Mouse (Mus musculus) spleen, postnatal 4 days (tissue): ENCODE results near the gene Hoxd4.
A peak's percentile ranks its signal among the peaks of the same experiment; 100 is the strongest.

Experiments used
- DNase-seq, 2 experiments: peaks; one replicate each; pipeline ENCODE4 v3.0.0; 2022; ENCODE audit warnings: low spot score in 2 of 2

Hoxd4 gene

DNA sequence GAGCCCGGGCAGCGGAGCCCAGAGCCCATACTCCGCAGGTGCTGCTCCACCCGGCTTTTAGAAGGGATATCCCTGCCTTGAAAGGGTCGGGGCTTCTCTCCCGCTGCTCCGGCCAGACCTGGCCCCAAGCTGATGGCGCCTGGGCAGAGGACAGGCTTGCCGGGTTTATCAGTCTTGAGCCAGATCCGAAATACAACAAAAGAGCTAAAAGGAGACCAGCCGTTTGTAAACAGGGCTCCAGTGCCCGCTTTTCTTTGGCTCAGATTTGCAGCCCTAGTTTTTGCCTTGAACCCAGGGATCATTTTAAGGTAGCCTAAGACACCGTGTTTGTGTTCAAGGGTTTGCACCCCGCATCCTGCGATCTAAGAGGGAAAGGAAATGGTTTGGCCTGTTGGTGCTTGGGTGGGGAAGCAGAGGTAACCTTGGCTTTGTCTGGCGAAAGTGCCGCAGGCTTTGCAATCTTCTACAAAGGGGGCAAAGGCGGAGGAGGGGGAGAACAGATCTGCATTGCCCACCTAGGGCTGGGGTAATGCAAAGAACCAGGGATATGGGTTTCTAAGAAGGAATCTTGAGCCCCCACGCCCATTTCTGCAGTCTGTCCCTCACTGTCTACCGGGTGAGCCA is 18.8 kb upstream of the Hoxd4 start:
- no peak for DNase-seq

DNA sequence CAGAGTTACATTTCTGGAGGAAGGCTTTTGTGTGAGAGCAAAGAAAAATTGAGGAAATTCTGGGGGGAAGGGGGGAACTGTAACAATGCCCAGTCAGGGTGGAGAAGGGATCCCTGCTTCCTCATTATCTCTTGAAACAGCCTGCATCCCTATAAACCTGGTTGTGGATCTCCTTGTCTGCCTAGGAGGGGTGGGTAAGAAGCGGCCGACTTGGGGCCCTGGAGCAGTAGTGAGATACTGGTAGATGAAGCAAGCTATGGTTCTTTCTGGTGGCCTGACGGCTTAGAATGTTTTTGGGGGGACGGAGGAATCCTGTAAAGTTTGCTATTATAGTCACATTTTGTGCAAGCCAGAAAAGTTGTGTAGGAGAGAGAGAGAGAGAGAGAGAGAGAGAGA is 18.3 kb upstream of the Hoxd4 start:
- no peak for DNase-seq

DNA sequence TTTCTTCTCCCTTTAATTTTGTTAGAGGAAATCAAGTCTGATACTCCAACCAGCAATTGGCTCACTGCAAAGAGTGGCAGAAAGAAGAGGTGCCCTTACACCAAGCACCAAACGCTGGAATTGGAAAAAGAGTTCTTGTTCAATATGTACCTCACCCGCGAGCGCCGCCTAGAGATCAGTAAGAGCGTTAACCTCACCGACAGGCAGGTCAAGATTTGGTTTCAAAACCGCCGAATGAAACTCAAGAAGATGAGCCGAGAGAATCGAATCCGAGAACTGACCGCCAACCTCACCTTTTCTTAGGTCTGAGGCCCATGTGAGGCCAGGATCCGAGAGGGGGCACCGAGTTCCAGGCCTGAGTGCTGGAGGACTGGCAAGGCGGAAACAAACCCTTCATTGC is 17.7 kb upstream of the Hoxd4 start:
- DNase-seq: no peak

DNA sequence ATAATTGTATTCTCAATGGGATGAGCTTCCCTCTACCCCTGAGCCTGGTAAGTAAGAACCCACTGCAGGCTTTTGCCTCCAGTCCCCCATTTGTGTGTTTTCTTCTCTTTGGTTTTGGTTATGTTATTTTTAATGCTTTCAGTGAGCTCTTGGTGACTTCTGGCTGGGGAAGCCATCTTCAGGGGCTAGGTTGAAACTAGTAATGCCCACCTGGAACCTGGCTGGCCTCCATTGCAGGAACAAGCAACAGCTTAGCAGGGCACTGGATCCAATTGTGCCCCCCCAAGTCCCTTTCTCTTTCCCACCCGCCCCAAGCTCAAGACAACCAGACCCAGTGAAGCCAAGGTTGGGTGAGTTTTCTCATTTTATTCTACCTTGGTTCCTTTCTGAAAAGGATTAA is 16.3 kb upstream of the Hoxd4 start:
- no peak for DNase-seq

DNA sequence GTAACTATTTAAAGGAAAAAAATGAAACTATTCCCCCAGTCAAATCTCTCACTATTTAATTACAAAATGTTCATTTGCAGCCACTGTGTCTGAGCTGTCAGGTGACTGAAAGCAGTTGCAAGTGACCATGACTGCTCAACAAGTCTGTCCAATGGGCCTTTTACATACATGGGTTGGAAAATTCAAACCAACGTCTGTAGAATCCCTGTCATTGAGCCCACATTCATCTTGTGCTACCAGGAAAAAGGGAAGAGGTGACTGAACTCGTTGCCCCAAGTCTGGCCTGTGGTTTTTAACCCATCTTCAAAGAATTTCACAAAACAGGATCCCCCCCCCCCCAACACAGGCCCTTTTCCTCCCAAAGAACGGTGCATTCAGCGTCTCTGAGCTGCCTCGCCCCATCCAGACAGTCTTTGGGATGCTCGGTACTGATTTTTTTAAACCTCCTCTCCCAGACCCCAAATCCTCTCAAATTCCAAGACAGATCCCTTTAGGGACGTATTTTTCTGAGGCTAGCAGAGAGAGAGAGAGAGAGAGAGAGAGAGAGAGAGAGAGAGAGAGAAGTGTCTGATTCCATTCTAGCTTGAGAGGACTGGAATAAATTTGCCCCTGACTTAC is 15.8 kb upstream of the Hoxd4 start:
- no peak for DNase-seq

DNA sequence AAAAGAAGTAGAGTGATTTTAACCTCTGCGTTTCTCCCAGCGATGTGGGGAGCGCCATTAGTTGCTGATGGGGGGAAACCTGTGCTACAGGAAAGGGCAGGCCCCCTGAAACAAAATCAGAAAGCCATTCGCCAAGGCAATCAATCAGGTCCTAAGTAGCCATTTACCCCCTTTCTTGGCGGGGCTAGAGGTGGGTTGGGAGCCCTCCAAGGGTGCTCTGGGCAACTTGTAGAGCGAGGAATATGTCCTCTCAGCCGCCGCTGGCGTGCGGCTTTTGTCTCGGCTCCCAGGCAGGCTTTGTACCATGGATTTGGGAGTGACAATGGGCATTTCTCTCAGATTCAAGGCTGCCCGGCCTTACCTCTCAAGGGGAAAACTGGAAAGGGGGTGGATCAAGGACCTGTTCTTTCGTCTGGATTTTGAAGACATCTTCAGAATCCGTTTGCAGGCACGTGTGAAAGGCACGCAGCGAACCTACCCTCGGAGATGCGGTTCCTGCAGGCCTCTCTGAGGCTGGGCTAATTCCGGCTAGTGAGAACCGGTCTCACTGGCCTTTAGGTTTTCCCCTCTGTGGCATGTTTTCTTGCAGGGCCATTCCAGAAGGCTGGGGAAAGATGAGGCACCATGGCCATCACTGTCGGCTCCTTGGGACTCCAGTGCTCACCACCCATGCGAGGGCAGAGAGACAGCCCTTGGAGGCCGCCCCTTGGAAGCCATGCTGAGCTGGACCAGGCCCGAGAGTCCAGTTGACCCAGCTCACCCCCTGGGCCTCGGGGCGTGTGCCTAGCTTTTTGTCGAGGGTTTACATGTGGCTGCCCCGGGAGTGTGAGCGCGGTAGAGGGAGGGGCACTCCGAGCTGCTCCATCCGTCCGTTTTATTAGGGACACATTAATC is 15.0 kb upstream of the Hoxd4 start:
- DNase-seq: no peak

DNA sequence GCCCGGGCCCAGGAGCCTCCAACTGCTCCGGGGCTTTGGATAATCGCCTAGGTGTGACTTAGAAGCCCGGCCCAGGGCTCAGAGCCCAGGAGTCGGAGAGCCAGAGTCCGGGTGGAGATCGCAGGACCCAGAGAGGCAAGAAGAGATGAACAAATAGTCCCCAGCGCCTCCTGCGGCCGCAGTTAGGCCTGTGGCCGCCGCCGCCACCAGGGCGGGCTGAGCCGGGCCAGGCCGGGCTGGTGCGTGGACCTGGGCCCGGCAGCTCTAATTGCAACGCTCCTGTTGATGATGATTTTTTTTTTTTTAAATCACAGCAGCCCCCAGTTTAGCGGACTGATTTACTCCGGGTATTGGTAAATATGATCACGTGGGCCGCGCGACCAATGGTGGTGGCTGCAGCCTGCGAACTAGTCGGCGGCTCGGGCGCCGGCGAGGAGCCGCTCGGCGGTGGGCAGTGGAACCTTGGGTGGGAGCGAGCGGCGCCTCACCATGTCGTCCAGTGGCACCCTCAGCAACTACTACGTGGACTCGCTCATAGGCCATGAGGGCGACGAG is 14.1 kb upstream of the Hoxd4 start, which contains the start of gene Hoxd9:
Hoxd9 (plus strand) TSS at position 161 of the 555 bp plus-strand sequence.
- DNase-seq: no peak

DNA sequence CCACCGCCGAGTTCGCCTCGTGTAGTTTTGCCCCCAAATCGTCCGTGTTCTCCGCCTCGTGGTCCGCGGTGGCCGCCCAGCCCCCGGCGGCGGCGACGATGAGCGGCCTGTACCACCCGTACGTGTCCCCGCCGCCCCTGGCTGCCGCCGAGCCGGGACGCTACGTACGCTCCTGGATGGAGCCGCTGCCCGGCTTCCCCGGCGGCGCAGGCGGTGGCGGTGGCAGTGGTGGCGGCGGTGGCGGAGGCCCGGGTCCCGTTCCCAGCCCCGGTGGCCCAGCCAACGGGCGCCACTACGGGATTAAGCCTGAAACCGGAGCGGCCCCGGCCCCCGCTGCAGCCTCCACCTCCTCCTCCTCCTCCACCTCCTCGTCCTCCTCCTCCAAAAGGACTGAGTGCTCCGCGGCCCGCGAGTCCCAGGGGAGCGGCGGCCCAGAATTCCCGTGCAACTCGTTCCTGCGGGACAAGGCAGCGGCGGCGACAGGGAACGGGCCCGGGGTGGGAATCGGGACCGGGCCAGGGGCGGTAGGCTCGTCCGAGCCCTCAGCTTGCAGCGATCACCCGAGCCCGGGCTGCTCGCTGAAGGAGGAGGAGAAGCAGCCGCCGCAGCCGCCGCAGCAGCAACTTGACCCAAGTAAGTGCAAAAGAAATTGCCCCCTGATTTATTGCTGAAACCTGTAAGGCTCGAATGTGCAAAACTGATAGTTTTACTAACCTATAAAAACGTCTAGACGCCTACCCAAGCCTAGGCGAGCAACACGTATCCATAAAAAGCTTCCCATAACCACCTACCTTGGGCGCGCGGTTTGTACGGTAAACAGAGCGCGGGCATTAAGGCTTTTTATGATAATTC is 13.3 kb upstream of the Hoxd4 start:
- DNase-seq: no peak

DNA sequence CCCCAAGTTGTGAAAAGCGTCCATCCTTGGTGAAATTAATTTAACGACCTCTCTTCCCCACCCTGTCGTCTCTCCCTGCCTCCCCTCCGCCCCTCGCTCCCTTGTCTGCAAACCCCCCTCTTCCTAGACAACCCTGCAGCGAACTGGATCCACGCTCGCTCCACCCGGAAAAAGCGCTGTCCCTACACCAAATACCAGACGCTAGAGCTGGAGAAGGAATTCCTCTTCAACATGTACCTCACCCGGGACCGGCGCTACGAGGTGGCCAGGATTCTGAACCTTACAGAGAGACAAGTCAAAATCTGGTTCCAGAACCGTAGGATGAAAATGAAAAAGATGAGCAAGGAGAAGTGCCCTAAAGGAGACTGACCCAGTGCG is 12.7 kb upstream of the Hoxd4 start:
- no peak for DNase-seq

DNA sequence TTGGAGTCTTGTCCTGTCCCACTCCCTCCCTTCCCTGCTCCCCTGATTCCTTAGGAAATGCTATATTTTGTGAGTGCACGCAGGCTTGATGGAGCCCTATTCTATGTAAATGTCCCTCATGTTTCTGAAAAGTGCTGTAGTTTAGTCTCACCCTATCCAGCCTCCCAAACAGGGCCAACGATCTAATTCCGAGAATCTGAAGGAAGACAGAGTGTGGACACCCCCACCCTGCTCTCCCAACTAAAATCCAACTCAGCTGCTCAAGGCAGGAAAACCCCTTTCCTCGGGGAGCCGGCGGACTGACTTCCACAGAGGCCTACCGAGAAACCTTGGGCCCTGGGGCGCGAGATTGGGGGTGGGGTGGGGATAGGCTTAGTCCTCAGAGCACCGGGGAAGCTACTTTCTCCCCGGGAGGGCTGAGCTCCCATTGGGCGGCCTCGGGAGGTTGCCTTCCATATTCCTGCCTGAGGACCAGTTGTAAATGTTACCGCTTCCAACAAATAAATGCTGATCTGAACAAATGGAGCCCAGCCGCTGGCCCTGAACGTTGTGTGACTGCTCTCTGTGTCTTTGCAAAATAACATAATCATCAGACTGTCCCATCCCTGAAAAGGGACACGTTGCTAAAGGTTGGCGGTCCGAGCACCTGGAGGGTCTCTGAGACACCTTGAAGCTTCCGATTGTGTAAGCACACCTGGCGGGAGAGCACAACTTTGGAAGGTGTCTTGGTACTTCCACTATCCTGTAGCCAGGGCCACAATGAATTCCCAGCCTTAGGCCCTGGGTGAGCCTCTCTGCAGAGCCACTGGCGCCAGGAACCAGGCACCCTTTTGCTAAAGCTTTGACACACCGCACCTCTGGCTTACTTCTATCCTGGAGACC is 11.8 kb upstream of the Hoxd4 start:
- DNase-seq: no peak

DNA sequence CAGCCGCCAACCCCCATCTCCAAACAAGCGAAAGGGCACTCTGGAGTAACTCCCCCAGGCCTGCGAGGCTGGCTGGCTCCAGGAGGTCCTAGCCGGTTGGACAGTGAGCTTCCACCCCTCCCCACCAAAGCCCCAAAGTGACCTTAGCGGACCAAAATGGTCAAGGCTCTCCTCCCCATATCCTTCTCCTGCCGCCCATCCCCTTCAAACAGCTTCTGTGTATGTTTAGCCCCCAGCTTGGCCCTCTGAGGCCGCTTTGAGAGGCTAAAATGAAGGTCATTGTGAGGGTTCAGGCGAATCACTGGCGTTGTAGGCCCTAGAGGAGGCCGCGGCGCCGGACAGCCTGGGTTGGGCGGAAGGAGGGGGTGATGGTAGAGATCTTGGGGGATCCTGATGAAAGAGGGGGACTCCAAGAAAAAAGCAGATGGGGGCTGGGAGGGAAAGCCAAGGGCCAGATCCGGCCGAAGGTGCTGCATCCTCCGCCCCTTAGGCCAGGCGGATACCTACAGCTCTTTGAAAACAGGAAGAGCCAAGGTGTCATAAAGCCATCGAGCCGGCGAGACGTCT is 11.1 kb upstream of the Hoxd4 start:
- no peak for DNase-seq

DNA sequence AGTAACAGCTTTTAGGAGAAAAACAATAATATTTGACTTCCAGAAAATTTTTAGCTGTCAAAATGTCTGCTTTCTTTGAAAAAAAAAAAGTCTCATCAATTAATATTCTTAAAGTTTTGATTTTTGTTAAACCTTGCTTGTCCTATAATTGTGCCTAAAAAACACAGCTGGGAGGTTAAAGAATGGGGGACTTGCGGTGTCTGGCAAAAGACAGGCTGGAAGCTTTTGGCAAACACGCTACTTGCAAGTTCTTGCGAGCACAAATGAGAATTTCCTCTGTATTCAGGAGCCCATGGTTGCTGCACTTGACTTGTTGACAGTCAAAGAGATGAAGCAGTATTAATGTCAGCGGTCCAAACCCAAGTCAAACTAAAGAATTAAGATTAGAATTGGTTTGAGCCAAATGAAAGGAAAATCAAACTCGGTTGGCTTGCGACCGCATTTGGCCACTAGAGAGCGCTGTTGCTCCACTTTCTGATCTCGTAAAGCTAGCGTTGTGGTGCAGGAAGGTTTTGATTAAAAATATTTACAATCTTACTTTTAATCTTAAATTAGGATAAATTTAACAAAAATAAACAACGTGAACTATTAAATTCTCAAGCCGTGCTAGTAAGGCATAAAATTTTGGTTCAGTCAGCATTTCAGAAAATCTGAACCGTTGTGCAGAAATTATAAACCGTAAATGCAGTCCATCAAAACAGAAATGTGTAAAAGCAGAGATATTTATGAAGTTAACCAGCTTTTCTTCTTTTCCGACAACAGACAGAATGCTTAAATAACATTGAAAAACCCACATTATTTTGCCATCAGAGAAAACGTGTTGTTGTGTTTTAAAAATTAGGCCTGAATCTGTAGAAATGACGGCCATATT is 9.5 kb upstream of the Hoxd4 start:
- DNase-seq: peak; percentile 44 to 77

DNA sequence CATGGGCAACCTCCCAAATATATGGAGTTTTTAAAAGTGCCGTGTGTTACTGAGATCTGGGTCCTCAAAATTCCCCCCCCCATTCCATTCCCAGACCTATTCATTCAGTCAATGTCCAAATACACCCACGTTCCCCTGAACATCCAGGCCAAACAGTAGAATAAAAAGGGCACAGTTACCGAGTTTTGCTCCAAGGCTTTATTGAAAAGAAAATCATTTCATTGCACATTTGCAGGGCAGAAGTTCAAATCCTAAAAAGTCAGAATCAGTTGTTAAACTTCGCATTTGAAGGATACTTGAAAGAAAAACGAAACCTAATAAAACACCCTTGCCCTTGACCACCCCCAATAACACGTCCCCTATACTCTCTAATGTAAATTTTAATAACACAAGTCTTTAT is 8.9 kb upstream of the Hoxd4 start:
- DNase-seq: no peak

DNA sequence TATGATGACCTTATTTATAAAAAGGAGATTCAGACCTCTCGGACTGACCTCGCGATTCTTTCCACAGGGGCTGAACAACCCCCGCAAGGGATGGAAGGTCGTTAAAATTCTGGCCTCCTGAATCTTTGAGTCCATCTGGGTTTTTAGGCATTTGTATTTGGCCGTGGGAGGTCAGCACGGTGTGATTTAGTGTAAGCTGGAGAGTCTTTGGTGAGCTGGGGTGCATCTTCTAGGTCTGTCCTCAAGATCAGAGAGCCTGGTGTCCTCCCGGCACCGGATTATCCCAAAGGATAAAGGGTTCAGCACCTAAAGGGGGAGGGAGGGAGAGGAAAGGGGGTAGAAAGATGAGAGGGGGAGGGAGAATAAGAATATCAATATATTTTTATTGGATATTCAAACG is 8.4 kb upstream of the Hoxd4 start:
- DNase-seq: peak in 1 of 2 experiments; percentile 43

DNA sequence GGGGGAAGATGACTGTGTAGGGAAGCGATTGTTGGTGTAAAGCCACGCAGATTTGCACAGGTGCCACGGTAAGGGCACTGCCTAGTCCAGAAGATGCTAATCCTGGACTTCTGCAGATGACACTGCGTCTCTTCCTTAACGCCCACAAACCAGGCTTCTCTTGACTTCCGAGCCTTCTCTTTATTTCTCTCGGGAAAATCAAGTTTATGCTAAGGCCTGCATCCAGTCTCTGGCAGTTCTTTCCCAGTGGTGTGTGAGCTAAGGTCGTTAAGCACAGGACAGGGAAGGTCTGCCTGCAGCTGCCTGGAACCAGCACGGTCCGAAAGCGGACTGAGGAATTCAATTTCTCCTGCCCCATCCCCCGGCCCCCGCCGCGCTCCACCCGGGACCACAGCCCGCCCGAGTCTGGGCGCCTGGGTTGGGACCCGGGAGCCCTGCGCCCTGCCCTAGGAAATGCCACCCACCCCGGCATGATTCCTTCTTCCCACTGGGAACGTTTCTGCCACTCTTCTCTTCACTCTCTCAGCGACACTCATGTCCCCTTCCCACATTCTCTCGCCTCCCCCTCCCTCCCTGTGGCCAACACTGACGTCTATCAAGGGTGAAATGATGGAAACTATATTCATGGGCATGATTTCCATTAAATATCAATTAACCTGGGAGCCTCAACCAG is 7.9 kb upstream of the Hoxd4 start:
- DNase-seq: peak in 1 of 2 experiments; percentile 59

DNA sequence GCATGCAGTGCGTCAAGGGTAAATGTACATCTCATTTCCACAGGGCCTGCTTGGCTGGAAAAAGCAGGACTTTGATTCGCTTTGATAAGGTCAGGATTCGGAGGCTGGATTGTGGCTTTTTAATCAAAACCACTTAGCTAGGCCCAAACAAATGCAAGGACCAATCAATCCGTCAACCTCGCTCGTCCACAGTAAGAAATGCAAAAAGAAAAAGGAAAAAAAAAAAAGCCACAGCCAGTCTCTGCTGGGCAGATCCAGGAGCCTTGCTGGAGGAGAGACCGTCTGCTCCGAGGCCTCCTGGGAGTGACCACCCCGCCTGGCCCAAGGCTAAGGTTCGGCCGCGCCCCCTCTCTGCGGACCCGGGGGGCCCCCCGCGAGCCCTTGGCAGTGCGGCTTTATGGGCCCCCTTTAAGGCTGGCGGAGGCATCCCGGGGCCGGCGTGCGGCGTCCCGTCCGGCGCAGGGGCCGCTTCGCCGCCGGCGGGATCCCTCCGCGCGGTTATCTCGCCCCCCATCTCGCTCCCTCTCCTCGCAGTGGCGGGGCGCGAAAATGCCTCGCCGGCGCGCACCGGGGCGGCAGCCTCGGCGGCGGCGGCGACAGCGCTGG is 7.2 kb upstream of the Hoxd4 start, which contains the start of gene Hoxd8:
Hoxd8 (plus strand) TSS at position 223 of the 606 bp plus-strand sequence.
- DNase-seq: peak in 1 of 2 experiments; percentile 61

DNA sequence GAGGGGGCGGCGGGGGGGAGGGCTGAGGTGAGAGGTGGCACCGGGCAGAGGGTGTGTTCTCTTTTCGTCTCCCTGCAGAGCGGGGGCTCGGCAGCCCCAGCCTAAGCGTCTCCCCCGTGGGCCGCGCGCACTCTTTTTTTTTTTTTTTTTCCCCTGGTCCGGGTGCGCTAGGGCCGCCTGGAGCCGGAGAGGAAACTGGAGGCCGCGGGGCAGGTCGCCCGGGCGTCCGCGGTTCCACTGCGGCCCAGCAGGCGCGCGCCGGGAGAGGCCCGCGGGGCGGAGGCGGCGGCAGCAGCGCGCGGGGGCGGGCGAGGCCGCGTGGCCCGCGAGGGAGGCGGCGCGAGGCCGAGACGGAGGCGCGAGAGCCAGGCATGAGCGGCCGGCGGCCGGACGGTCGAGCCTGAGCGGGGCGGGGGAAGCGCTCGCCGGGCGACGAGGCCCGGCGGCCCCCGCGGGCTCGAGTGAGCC is 6.7 kb upstream of the Hoxd4 start:
- DNase-seq: peak in 1 of 2 experiments; percentile 57
